ENCODE assay signal across 20 mouse cellular contexts in the genomic region with DNA sequence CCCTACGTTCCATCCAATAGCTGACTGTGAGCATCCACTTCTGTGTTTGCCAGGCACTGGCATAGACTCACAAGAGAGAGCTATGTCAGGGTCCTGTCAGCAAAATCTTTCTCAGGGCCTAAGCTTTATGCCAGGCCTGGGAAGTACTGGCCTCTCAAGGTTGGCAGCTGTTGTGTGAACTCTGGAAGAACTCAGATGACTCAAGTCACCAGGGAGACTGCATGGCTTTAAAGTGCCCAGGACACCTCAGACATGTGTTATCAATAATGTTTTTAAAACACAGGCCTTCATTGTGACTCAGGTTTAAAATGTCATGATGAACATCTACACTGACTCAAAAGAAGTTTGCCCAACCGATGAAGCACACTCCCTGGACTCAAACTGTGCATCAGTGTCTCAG. TPM values are rescaled to one million over a fixed set of nuclear protein-coding genes. Genes with fewer than 3 reads are reported as not detected.
"Had no signal": no experiment of that assay in that cellular context is flagged by ENCODE, and none has a peak within 500 bp of the region (broad histone marks: within the 10 kb centered on the region; RNA-seq: fewer than 3 reads in every experiment).

No protein-coding gene starts in this region.

- DNase-seq: kidney, postnatal 10 days; kidney, postnatal 4 days; liver; liver, embryonic 13.5 days; liver, postnatal 0 days; retina, postnatal 1 day; right cerebral cortex, postnatal 4 days; spleen, adult 18-20 months; thymus, adult 18-20 months; thymus, postnatal 14 days had no signal

- H3K9me3 ChIP-seq: limb, embryonic 12.5 days; liver, embryonic 13.5 days; midbrain, embryonic 12.5 days; neural tube, embryonic 13.5 days had no signal

- H3K4me3 ChIP-seq: layer of hippocampus, adult 2 months; limb, embryonic 12.5 days; liver, embryonic 13.5 days; midbrain, embryonic 12.5 days; neural tube, embryonic 13.5 days had no signal

- H3K27ac ChIP-seq: layer of hippocampus, adult 2 months; limb, embryonic 12.5 days; liver, embryonic 13.5 days; midbrain, embryonic 12.5 days; neural tube, embryonic 13.5 days had no signal

- H3K27me3 ChIP-seq: limb, embryonic 12.5 days; liver, embryonic 13.5 days; midbrain, embryonic 12.5 days; neural tube, embryonic 13.5 days had no signal

RNA-seq across cellular contexts. Expression of gene Trappc3l, which starts 24.2 kb away (rescaled TPM):
- total RNA-seq: megakaryocyte-erythroid progenitor cell, adult 5-6 weeks had no signal
- polyA plus RNA-seq: limb, embryonic 12.5 days; liver, embryonic 13.5 days; liver, postnatal 0 days; lung, embryonic 16.5 days; midbrain, embryonic 12.5 days; midbrain, embryonic 16.5 days; neural tube, embryonic 13.5 days; stomach, embryonic 14.5 days had no signal

RNA-seq across cellular contexts. Expression of gene Calhm4, which starts 30.9 kb away (rescaled TPM):
- total RNA-seq: layer of hippocampus, adult 2 months; layer of hippocampus, postnatal 10 days; left cerebral cortex, postnatal 25 days; megakaryocyte-erythroid progenitor cell, adult 5-6 weeks had no signal
- polyA plus RNA-seq: limb, embryonic 12.5 days; liver, embryonic 13.5 days; liver, postnatal 0 days; lung, embryonic 16.5 days; midbrain, embryonic 12.5 days; midbrain, embryonic 16.5 days; neural tube, embryonic 13.5 days; stomach, embryonic 14.5 days had no signal
